Mouse (Mus musculus) kidney, embryonic 15.5 days (tissue): ENCODE results near the gene Stk11. TPM values are rescaled to one million over a fixed set of nuclear protein-coding genes. Genes with fewer than 3 reads are reported as not detected.

ENCODE experiments used
- ATAC-seq: fragments of 200-750 bp; cut with Nextera tagmentation; replicated peaks from 2 replicates; pipeline ENCODE4 v1.8.0; 2017; ENCODE audit warnings: moderate TSS enrichment; ENCODE audit not compliant: low FRiP score
- H3K27ac ChIP-seq: fragments of 300-500 bp; sonication (generic); 2 replicates; pipeline ENCODE4 v1.5.1; 2015; ENCODE audit warnings: mild to moderate bottlenecking, inconsistent platforms
- H3K27me3 ChIP-seq: fragments of 300-500 bp; sonication (generic); 2 replicates; pipeline ENCODE4 v1.6.1; 2015; ENCODE audit warnings: inconsistent platforms
- H3K36me3 ChIP-seq: fragments of 300-500 bp; sonication (generic); 2 replicates; pipeline ENCODE4 v1.6.1; 2015; ENCODE audit warnings: inconsistent platforms
- H3K4me1 ChIP-seq: fragments of 300-500 bp; sonication (generic); 2 replicates; pipeline ENCODE4 v1.6.1; 2015; ENCODE audit warnings: inconsistent platforms
- H3K4me2 ChIP-seq: fragments of 300-500 bp; sonication (generic); 2 replicates; pipeline ENCODE4 v1.6.1; 2015; ENCODE audit warnings: moderate library complexity, mild to moderate bottlenecking, inconsistent platforms
- H3K4me3 ChIP-seq: fragments of 300-500 bp; sonication (generic); replicated peaks from 2 replicates; pipeline ENCODE4 v1.5.1; 2015; ENCODE audit warnings: mild to moderate bottlenecking, inconsistent platforms
- H3K9ac ChIP-seq: fragments of 300-500 bp; sonication (generic); 2 replicates; pipeline ENCODE4 v1.6.1; 2015; ENCODE audit warnings: mild to moderate bottlenecking, inconsistent platforms
- H3K9me3 ChIP-seq: fragments of 300-500 bp; sonication (generic); replicated peaks from 2 replicates; pipeline ENCODE4 v1.6.1; 2016; ENCODE audit warnings: inconsistent platforms
- WGBS: fragments of 180-500 bp; shearing (Covaris S2); methylation state at CpG from one replicate; pipeline ENCODE4 v1.1.7; 2015; ENCODE audit warnings: mixed read lengths; 5-methylcytosine and 5-hydroxymethylcytosine counted together
- polyA plus RNA-seq: library from polyadenylated mRNA; unstranded; fragments of >200 nt; fragmentation: Nextera tagmentation; extraction: Ambion mirVana; gene quantifications from 2 replicates; pipeline ENCODE4 v1.2.1, GENCODE M21; 2015

Stk11 gene
- polyA plus RNA-seq, 1 experiment from 2014 or later, result 22.4 TPM

- no peaks in the 10 kb centered on the region for H3K9me3 ChIP-seq
- H3K4me2 ChIP-seq, result 0 out of 2 replicates have a peak overlapping the region, but pooled peaks have one; percentile 9
- 0 out of 2 replicates have a peak overlapping the region, but pooled peaks have one; percentile 5 for H3K27ac ChIP-seq
- ATAC-seq, result no peak
- H3K4me1 ChIP-seq, result peaks cover 64% of the 10 kb centered on the region
- WGBS, result 79% methylated on average over 19 of the region's 19 CpGs
- H3K36me3 ChIP-seq, result peaks cover 37% of the 10 kb centered on the region
- H3K4me3 ChIP-seq, result peak overlapping the region; percentile 8; the same call in 1 of the 2 replicates
- no peaks in the 10 kb centered on the region for H3K27me3 ChIP-seq
- H3K9ac ChIP-seq, result peak overlapping the region; percentile 7; the same call in 1 of the 2 replicates
These were observed 55.0 kb downstream of the Stk11 start for GRCm38 (mm10) chr10:80170601-80171021.

GRCm38 (mm10) chr10:80171252-80171651, 55.6 kb downstream of the Stk11 start:
- WGBS, result 89% methylated on average over 15 of the region's 15 CpGs
- Histone ChIP-seq H3K27ac (peak overlapping the region; percentile 92), H3K27me3 (no peaks in the 10 kb centered on the region), H3K36me3 (peaks cover 37% of the 10 kb centered on the region), H3K4me2 (no peak overlapping the region), H3K4me3 (no peak overlapping the region), H3K9me3 (no peaks in the 10 kb centered on the region), H3K9ac (peak overlapping the region; percentile 19; the same call in 1 of the 2 replicates), H3K4me1 (peaks cover 63% of the 10 kb centered on the region)
- ATAC-seq, result no peak

GRCm38 (mm10) chr10:80171760-80172526, 56.3 kb downstream of the Stk11 start:
- no peak for ATAC-seq
- H3K27ac ChIP-seq, result peak overlapping the region; percentile 92
- peaks cover 57% of the 10 kb centered on the region for H3K4me1 ChIP-seq
- 81% methylated on average over 45 of the region's 45 CpGs for WGBS
- H3K4me3 ChIP-seq, result peak overlapping the region; percentile 64
- H3K36me3 ChIP-seq, result peaks cover 37% of the 10 kb centered on the region
- peak overlapping the region; percentile 61 for H3K9ac ChIP-seq
- no peaks in the 10 kb centered on the region for H3K27me3 ChIP-seq
- peak overlapping the region; percentile 79 for H3K4me2 ChIP-seq
- H3K9me3 ChIP-seq, result no peaks in the 10 kb centered on the region

GRCm38 (mm10) chr10:80172527-80173292, 57.1 kb downstream of the Stk11 start, which contains the start of gene 1600002K03Rik:
Gene 1600002K03Rik (plus strand): TSS chr10:80172944.
- Histone ChIP-seq H3K9ac (peak within 1 kb of the TSS; percentile 61), H3K4me2 (peak within 1 kb of the TSS; percentile 79), H3K4me1 (peaks cover 54% of the 10 kb centered on the region), H3K27me3 (no peaks in the 10 kb centered on the region), H3K27ac (peak within 1 kb of the TSS; percentile 92), H3K4me3 (peak within 1 kb of the TSS; percentile 64), H3K36me3 (peaks cover 37% of the 10 kb centered on the region), H3K9me3 (no peaks in the 10 kb centered on the region)
- peak; percentile 75 for ATAC-seq
- 6% methylated on average over 34 of the region's 35 CpGs for WGBS

GRCm38 (mm10) chr10:80173358-80173757, 57.8 kb downstream of the Stk11 start:
- Histone ChIP-seq H3K9me3 (no peaks in the 10 kb centered on the region), H3K27ac (peak overlapping the region; percentile 92), H3K4me3 (peak overlapping the region; percentile 64), H3K4me1 (peaks cover 54% of the 10 kb centered on the region), H3K9ac (peak overlapping the region; percentile 61), H3K36me3 (peaks cover 37% of the 10 kb centered on the region), H3K27me3 (no peaks in the 10 kb centered on the region), H3K4me2 (peak overlapping the region; percentile 79)
- no peak for ATAC-seq
- WGBS, result 15% methylated on average over 11 of the region's 11 CpGs

GRCm38 (mm10) chr10:80173955-80174640, 58.5 kb downstream of the Stk11 start:
- H3K9ac ChIP-seq, result no peak overlapping the region

GRCm38 (mm10) chr10:80174705-80175104, 59.1 kb downstream of the Stk11 start:
- H3K36me3 ChIP-seq, result peaks cover 35% of the 10 kb centered on the region
- 46% methylated on average over 2 of the region's 2 CpGs for WGBS
- H3K9me3 ChIP-seq, result no peaks in the 10 kb centered on the region
- H3K27me3 ChIP-seq, result no peaks in the 10 kb centered on the region
- no peak overlapping the region for H3K4me3 ChIP-seq
- peaks cover 47% of the 10 kb centered on the region for H3K4me1 ChIP-seq
- H3K9ac ChIP-seq, result 0 out of 2 replicates have a peak overlapping the region, but pooled peaks have one; percentile 17
- no peak overlapping the region for H3K4me2 ChIP-seq
- H3K27ac ChIP-seq, result no peak overlapping the region
- ATAC-seq, result no peak

More at GRCm38 (mm10) chr10:80173955-80174640, 58.5 kb downstream of the Stk11 start:
- no peak for ATAC-seq
- Histone ChIP-seq H3K4me3 (no peak overlapping the region), H3K9me3 (no peaks in the 10 kb centered on the region), H3K4me2 (no peak overlapping the region), H3K27ac (no peak overlapping the region), H3K4me1 (peaks cover 51% of the 10 kb centered on the region), H3K27me3 (no peaks in the 10 kb centered on the region), H3K36me3 (peaks cover 37% of the 10 kb centered on the region)
- WGBS, result 85% methylated on average over 10 of the region's 10 CpGs

- Histone ChIP-seq H3K9ac (no peak overlapping the region), H3K4me2 (no peak overlapping the region), H3K36me3 (peaks cover 25% of the 10 kb centered on the region), H3K4me3 (no peak overlapping the region), H3K4me1 (peaks cover 47% of the 10 kb centered on the region), H3K9me3 (no peaks in the 10 kb centered on the region), H3K27ac (no peak overlapping the region), H3K27me3 (no peaks in the 10 kb centered on the region)
- ATAC-seq, result 0 out of 2 replicates have a peak, but pooled peaks have one; percentile 7
- WGBS, result 23% methylated on average over 4 of the region's 4 CpGs
These were observed 60.1 kb downstream of the Stk11 start for GRCm38 (mm10) chr10:80175536-80176269.

- ATAC-seq, result no peak
- 81% methylated on average over 5 of the region's 5 CpGs for WGBS
- Histone ChIP-seq H3K9ac (no peak overlapping the region), H3K4me3 (no peak overlapping the region), H3K4me1 (peaks cover 48% of the 10 kb centered on the region), H3K4me2 (no peak overlapping the region), H3K27ac (no peak overlapping the region), H3K27me3 (no peaks in the 10 kb centered on the region), H3K36me3 (peaks cover 19% of the 10 kb centered on the region), H3K9me3 (no peaks in the 10 kb centered on the region)
These were observed 60.7 kb downstream of the Stk11 start for GRCm38 (mm10) chr10:80176270-80176834.

- 74% methylated on average over 7 of the region's 7 CpGs for WGBS
- Histone ChIP-seq H3K9ac (no peak overlapping the region), H3K4me3 (no peak overlapping the region), H3K27ac (no peak overlapping the region), H3K4me2 (no peak overlapping the region), H3K4me1 (peaks cover 35% of the 10 kb centered on the region), H3K9me3 (no peaks in the 10 kb centered on the region), H3K27me3 (no peaks in the 10 kb centered on the region), H3K36me3 (peaks cover 7% of the 10 kb centered on the region; the same call in 1 of the 2 replicates)
- ATAC-seq, result no peak
These were observed 62.1 kb downstream of the Stk11 start for GRCm38 (mm10) chr10:80177441-80178279.
